Mouse (Mus musculus) heart, adult 2 months (tissue): Measurements from ENCODE around the gene Mgat4d. TPM values are rescaled to one million over a fixed set of nuclear protein-coding genes. Genes with fewer than 3 reads are reported as not detected.
"Not testable (repeated sequence)": the region's sequence is repeated elsewhere in the genome, so short reads cannot be mapped to it uniquely, and the experiment has no call there.

Experiments
- DNase-seq, 2 experiments: peaks; one replicate each; pipeline ENCODE4 v3.0.0; 2021
- H3K27ac ChIP-seq: fragments of 200-600 bp; 2 replicates; pipeline ENCODE4 v1.8.1; 2022
- H3K27me3 ChIP-seq: fragments of 200-500 bp; 2 replicates; pipeline ENCODE4 v1.6.1; 2012; ENCODE audit warnings: mild to moderate bottlenecking, low read length, inconsistent platforms, mixed read lengths; ENCODE audit not compliant: control insufficient read depth, insufficient read depth
- H3K36me3 ChIP-seq: fragments of 200-500 bp; 2 replicates; pipeline ENCODE4 v1.6.1; 2012; ENCODE audit warnings: low read length, inconsistent platforms; ENCODE audit not compliant: control insufficient read depth, insufficient read depth
- H3K4me1 ChIP-seq: fragments of 200-500 bp; 2 replicates; pipeline ENCODE4 v1.6.1; 2011; ENCODE audit warnings: low read length; ENCODE audit not compliant: control insufficient read depth, insufficient read depth
- H3K4me3 ChIP-seq: fragments of 200-600 bp; 2 replicates; pipeline ENCODE4 v1.8.1; 2022
- H3K79me2 ChIP-seq: fragments of 200-500 bp; replicated peaks from 2 replicates; pipeline ENCODE4 v1.6.1; 2012; ENCODE audit warnings: mild to moderate bottlenecking, inconsistent platforms, low read length, moderate library complexity, mixed read lengths; ENCODE audit not compliant: control insufficient read depth, insufficient read depth
- H3K9ac ChIP-seq: fragments of 200-500 bp; 2 replicates; pipeline ENCODE4 v1.6.1; 2012; ENCODE audit warnings: low read depth, mild to moderate bottlenecking, control low read depth, inconsistent platforms, low read length, mixed read lengths
- CTCF ChIP-seq: fragments of 200-600 bp; IDR thresholded peaks from 2 replicates; pipeline ENCODE4 v1.8.1; 2022; ENCODE audit warnings: antibody characterized with exemption, mild to moderate bottlenecking, moderate library complexity
- EP300 ChIP-seq: fragments of 200-500 bp; IDR thresholded peaks from 2 replicates; pipeline ENCODE4 v1.6.1; 2011; ENCODE audit warnings: low read depth, low read length, control low read depth; ENCODE audit not compliant: insufficient read depth
- POLR2A ChIP-seq: fragments of 200-500 bp; IDR thresholded peaks from 2 replicates; pipeline ENCODE4 v1.6.1; 2011; ENCODE audit warnings: mild to moderate bottlenecking, low read depth, low read length, control low read depth; ENCODE audit not compliant: insufficient read depth
- WGBS: fragments of 180-500 bp; shearing (Covaris S2); methylation state at CpG from one replicate; pipeline ENCODE4 v1.1.7; 2018; 5-methylcytosine and 5-hydroxymethylcytosine counted together
- intact Hi-C: fragments of 180-260 bp; cut with DNase I; formaldehyde crosslinking; loops from one replicate; pipeline ENCODE4 v1.15.1; 2025
- polyA plus RNA-seq: library from polyadenylated mRNA; depleted of rRNA; stranded (reverse); fragments of >200 nt; gene quantifications from 2 replicates; pipeline ENCODE4 v1.2.3, GENCODE M21; 2012; rRNA removed
- total RNA-seq, 2 experiments: library from RNA; stranded (reverse); gene quantifications; 2 replicates each; pipeline ENCODE4 v1.2.3; 2021

The Mgat4d gene
- total and polyA plus RNA-seq, 3 experiments: not detected

GRCm38 (mm10) chr8:83426104-83426759, 78.0 kb downstream of the Mgat4d start:
- no peak overlapping the region for H3K27ac ChIP-seq
- H3K9ac ChIP-seq: no peak overlapping the region
- DNase-seq: no peak
- TF ChIP-seq POLR2A (no peak), EP300 (no peak), CTCF (no peak)
- no peaks in the 10 kb centered on the region for H3K4me1 ChIP-seq
- no peaks in the 10 kb centered on the region for H3K36me3 ChIP-seq
- H3K4me3 ChIP-seq: no peak overlapping the region
- intact Hi-C loops: no loop called here
- 34% methylated on average over 11 of the region's 11 CpGs for WGBS
- H3K27me3 ChIP-seq: no peaks in the 10 kb centered on the region; the same call in 1 of the 2 replicates
- H3K79me2 ChIP-seq: no peaks in the 10 kb centered on the region

DNA sequence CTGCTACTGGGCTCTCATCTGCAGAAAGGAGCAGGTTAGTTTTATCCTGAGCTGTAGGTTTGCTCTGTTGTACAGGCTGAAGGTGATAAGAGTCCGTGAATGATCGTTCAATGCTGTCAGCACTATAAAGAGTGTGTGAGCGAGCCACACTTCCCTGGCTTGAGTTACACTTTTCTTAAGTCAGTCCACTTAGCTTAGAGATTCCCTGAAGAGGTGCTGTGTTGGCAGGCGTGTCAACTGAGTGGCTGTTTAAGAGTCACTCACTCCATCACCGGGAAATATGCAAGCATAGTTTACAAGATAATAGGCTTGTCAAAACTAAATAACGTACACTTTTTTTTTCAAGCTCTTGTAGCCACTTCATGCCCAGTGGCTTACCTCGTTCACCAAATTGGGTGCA, 78.7 kb downstream of the Mgat4d start:
- no peaks in the 10 kb centered on the region for H3K79me2 ChIP-seq
- H3K27me3 ChIP-seq: no peaks in the 10 kb centered on the region; the same call in 1 of the 2 replicates
- DNase-seq: no peak
- no peak overlapping the region for H3K9ac ChIP-seq
- no peaks in the 10 kb centered on the region for H3K4me1 ChIP-seq
- H3K36me3 ChIP-seq: no peaks in the 10 kb centered on the region
- 44% methylated on average over 7 of the region's 7 CpGs for WGBS
- TF ChIP-seq POLR2A (no peak), EP300 (no peak), CTCF (no peak)
- H3K4me3 ChIP-seq: no peak overlapping the region
- H3K27ac ChIP-seq: no peak overlapping the region
- intact Hi-C loops: no loop called here

GRCm38 (mm10) chr8:83428621-83429020, 80.3 kb downstream of the Mgat4d start:
- H3K9ac ChIP-seq, H3K4me3 ChIP-seq, H3K27me3 ChIP-seq, intact Hi-C loops, H3K27ac ChIP-seq, DNase-seq, H3K79me2 ChIP-seq, H3K36me3 ChIP-seq, H3K4me1 ChIP-seq: not testable (repeated sequence)
- 83% methylated on average over 3 of the region's 3 CpGs for WGBS

DNA sequence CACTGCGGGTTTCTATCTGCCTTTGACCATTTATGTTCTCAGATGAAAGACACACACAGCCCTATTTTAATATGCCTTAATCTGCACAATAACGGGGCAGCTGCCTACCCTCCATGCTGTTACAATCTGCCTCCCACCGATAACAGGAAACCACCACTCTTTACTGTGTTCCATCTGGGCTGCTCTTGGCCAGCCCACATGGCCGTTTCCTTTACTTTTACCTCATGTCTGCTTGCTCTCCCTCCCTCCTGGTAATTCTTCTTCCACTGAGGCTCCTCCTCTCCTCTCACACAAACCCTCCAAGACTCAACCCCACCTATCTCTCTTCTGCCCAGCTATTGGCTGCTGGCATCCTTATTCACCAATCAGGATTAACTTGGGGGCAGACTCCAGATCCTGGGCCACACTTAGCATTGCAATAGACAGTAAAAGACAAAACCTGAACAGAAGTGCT, 80.8 kb downstream of the Mgat4d start:
- no peak overlapping the region for H3K9ac ChIP-seq
- no peaks in the 10 kb centered on the region for H3K4me1 ChIP-seq
- TF ChIP-seq CTCF (no peak), POLR2A (no peak), EP300 (no peak)
- no peak overlapping the region for H3K27ac ChIP-seq
- no peaks in the 10 kb centered on the region for H3K79me2 ChIP-seq
- no peak overlapping the region for H3K4me3 ChIP-seq
- WGBS: 39% methylated on average over 4 of the region's 4 CpGs
- H3K27me3 ChIP-seq: no peaks in the 10 kb centered on the region
- DNase-seq: no peak
- intact Hi-C loops: no loop called here
- no peaks in the 10 kb centered on the region for H3K36me3 ChIP-seq

Other genes with a start within 250 kb of the Mgat4d start
- 1 to 10 TPM; 2.3 to 2.6 TPM for gene Tbc1d9, start 183.1 kb upstream of the Mgat4d start, total RNA-seq
- gene Tbc1d9, start 183.1 kb upstream of the Mgat4d start, polyA plus RNA-seq: 2.4 and 3.1 TPM in 2 replicates
- under 1 TPM in 1 of 2 experiments, not detected in 1; 0.20 TPM for gene Gm10645, start 182.3 kb upstream of the Mgat4d start, total RNA-seq
- 0.29 TPM in 1 of 2 replicates, not detected in the other for gene Gm10645, start 182.3 kb upstream of the Mgat4d start, polyA plus RNA-seq
- gene Ucp1, start 58.1 kb upstream of the Mgat4d start, total RNA-seq: 10 to 100 TPM; 11.1 to 18.1 TPM
- 145 and 236 TPM in 2 replicates for gene Ucp1, start 58.1 kb upstream of the Mgat4d start, polyA plus RNA-seq
- 1 to 10 TPM; 7.7 to 8.3 TPM for gene Elmod2, start 16.0 kb upstream of the Mgat4d start, total RNA-seq
- 2.7 and 5.9 TPM in 2 replicates for gene Elmod2, start 16.0 kb upstream of the Mgat4d start, polyA plus RNA-seq
- gene Clgn, start 41.4 kb downstream of the Mgat4d start, total RNA-seq: not detected
- 0.08 and 0.12 TPM in 2 replicates for gene Clgn, start 41.4 kb downstream of the Mgat4d start, polyA plus RNA-seq
- gene Scoc, start 109.9 kb downstream of the Mgat4d start, total RNA-seq: 10 to 100 TPM; 52.3 TPM
- 14.0 and 25.9 TPM in 2 replicates for gene Scoc, start 109.9 kb downstream of the Mgat4d start, polyA plus RNA-seq
- gene Olfr370, start 187.3 kb downstream of the Mgat4d start, total RNA-seq: not detected
- not detected in 2 replicates for gene Olfr370, start 187.3 kb downstream of the Mgat4d start, polyA plus RNA-seq
- gene Ndufb7, start 218.2 kb downstream of the Mgat4d start, total RNA-seq: 100 to 1,000 TPM; 620 to 733 TPM
- 1,081 and 1,159 TPM in 2 replicates for gene Ndufb7, start 218.2 kb downstream of the Mgat4d start, polyA plus RNA-seq